Mouse (Mus musculus): Measurements from ENCODE around the gene Gm45062. TPM values are rescaled to one million over a fixed set of nuclear protein-coding genes. Genes with fewer than 3 reads are reported as not detected.
"Not testable (repeated sequence)": the region's sequence is repeated elsewhere in the genome, so short reads cannot be mapped to it uniquely, and the experiment has no call there.

Gm45062 gene
- polyA plus RNA-seq, 1 experiment from 2014 or later: 8.1 TPM

- no peaks in the 10 kb centered on the region for H3K27me3 ChIP-seq (replicated peaks)
- peak overlapping the region; percentile 92 for H3K9ac ChIP-seq
- 15% methylated on average over 3 of the region's 3 CpGs for WGBS
- H3K36me3 ChIP-seq: no peaks in the 10 kb centered on the region
- no peak for ATAC-seq (ENCODE audit: extremely low read depth, insufficient number of reproducible peaks, low FRiP score, low TSS enrichment)
- H3K4me1 ChIP-seq: peaks cover 35% of the 10 kb centered on the region
- no peaks in the 10 kb centered on the region for H3K9me3 ChIP-seq
- peak overlapping the region; percentile 70 for H3K4me2 ChIP-seq
- peak overlapping the region; percentile 83 for H3K4me3 ChIP-seq
- H3K27ac ChIP-seq (replicated peaks): no peak overlapping the region
Measured at GRCm38 (mm10) chr6:8511447-8511846, 252.2 kb downstream of the Gm45062 start.

- peak overlapping the region; percentile 83 for H3K4me3 ChIP-seq
- H3K36me3 ChIP-seq: no peaks in the 10 kb centered on the region
- H3K27ac ChIP-seq (replicated peaks): no peak overlapping the region
- no peaks in the 10 kb centered on the region for H3K9me3 ChIP-seq
- 29% methylated on average over 8 of the region's 8 CpGs for WGBS
- ATAC-seq (ENCODE audit: extremely low read depth, insufficient number of reproducible peaks, low FRiP score, low TSS enrichment): no peak
- no peaks in the 10 kb centered on the region for H3K27me3 ChIP-seq (replicated peaks)
- peak overlapping the region; percentile 70 for H3K4me2 ChIP-seq
- H3K4me1 ChIP-seq: peaks cover 35% of the 10 kb centered on the region
- peak overlapping the region; percentile 92 for H3K9ac ChIP-seq
Measured at GRCm38 (mm10) chr6:8512416-8512815, 253.2 kb downstream of the Gm45062 start.

- no peak overlapping the region for H3K4me2 ChIP-seq
- no peaks in the 10 kb centered on the region for H3K27me3 ChIP-seq (replicated peaks)
- no peak overlapping the region for H3K4me3 ChIP-seq
- 85% methylated on average over 3 of the region's 3 CpGs for WGBS
- no peaks in the 10 kb centered on the region for H3K9me3 ChIP-seq
- no peak overlapping the region for H3K9ac ChIP-seq
- no peak for ATAC-seq (ENCODE audit: extremely low read depth, insufficient number of reproducible peaks, low FRiP score, low TSS enrichment)
- H3K27ac ChIP-seq (replicated peaks): no peak overlapping the region
- no peaks in the 10 kb centered on the region for H3K36me3 ChIP-seq
- 0 out of 2 replicates have a peak, but pooled peaks cover 8% of the 10 kb centered on the region for H3K4me1 ChIP-seq
Measured at GRCm38 (mm10) chr6:8519687-8520086, 260.4 kb downstream of the Gm45062 start.

- ATAC-seq (ENCODE audit: extremely low read depth, insufficient number of reproducible peaks, low FRiP score, low TSS enrichment): no peak
- Histone ChIP-seq H3K4me1 (0 out of 2 replicates have a peak, but pooled peaks cover 3% of the 10 kb centered on the region), H3K4me2 (no peak overlapping the region), H3K4me3 (no peak overlapping the region), H3K9me3 (no peaks in the 10 kb centered on the region), H3K9ac (no peak overlapping the region), H3K36me3 (no peaks in the 10 kb centered on the region), H3K27ac (replicated peaks) (no peak overlapping the region), H3K27me3 (replicated peaks) (no peaks in the 10 kb centered on the region)
- WGBS: 88% methylated on average over 4 of the region's 4 CpGs
Measured at GRCm38 (mm10) chr6:8521231-8521630, 262.0 kb downstream of the Gm45062 start.

- H3K4me3 ChIP-seq: no peak overlapping the region
- no peaks in the 10 kb centered on the region for H3K27me3 ChIP-seq (replicated peaks)
- no peak overlapping the region for H3K27ac ChIP-seq (replicated peaks)
- H3K4me1 ChIP-seq: 0 out of 2 replicates have a peak, but pooled peaks cover under 1% of the 10 kb centered on the region
- WGBS: 85% methylated on average over 5 of the region's 5 CpGs
- H3K36me3 ChIP-seq: no peaks in the 10 kb centered on the region
- H3K4me2 ChIP-seq: no peak overlapping the region
- ATAC-seq (ENCODE audit: extremely low read depth, insufficient number of reproducible peaks, low FRiP score, low TSS enrichment): no peak
- no peak overlapping the region for H3K9ac ChIP-seq
- H3K9me3 ChIP-seq: no peaks in the 10 kb centered on the region
Measured at GRCm38 (mm10) chr6:8524717-8525116, 265.5 kb downstream of the Gm45062 start.

GRCm38 (mm10) chr6:8531104-8531894 is 272.0 kb downstream of the Gm45062 start:
- Histone ChIP-seq H3K4me2 (no peak overlapping the region), H3K4me3 (no peak overlapping the region), H3K9me3 (no peaks in the 10 kb centered on the region), H3K4me1 (peaks cover 8% of the 10 kb centered on the region; the same call in 1 of the 2 replicates), H3K36me3 (no peaks in the 10 kb centered on the region), H3K27me3 (replicated peaks) (no peaks in the 10 kb centered on the region), H3K9ac (no peak overlapping the region), H3K27ac (replicated peaks) (no peak overlapping the region)
- 43% methylated on average over 4 of the region's 4 CpGs for WGBS
- ATAC-seq (ENCODE audit: extremely low read depth, insufficient number of reproducible peaks, low FRiP score, low TSS enrichment): no peak

GRCm38 (mm10) chr6:8536944-8537343 is 277.7 kb downstream of the Gm45062 start:
- no peak overlapping the region for H3K4me3 ChIP-seq
- H3K27ac ChIP-seq (replicated peaks): no peak overlapping the region
- WGBS: 84% methylated on average over 2 of the region's 2 CpGs
- no peaks in the 10 kb centered on the region for H3K4me1 ChIP-seq
- H3K4me2 ChIP-seq: no peak overlapping the region
- H3K27me3 ChIP-seq (replicated peaks): no peaks in the 10 kb centered on the region
- no peak for ATAC-seq (ENCODE audit: extremely low read depth, insufficient number of reproducible peaks, low FRiP score, low TSS enrichment)
- H3K9me3 ChIP-seq: no peaks in the 10 kb centered on the region
- no peak overlapping the region for H3K9ac ChIP-seq
- no peaks in the 10 kb centered on the region for H3K36me3 ChIP-seq

- peaks cover 14% of the 10 kb centered on the region for H3K36me3 ChIP-seq
- not testable (repeated sequence) for H3K27me3 ChIP-seq (replicated peaks); H3K4me2 ChIP-seq; H3K9me3 ChIP-seq; ATAC-seq (ENCODE audit: extremely low read depth, insufficient number of reproducible peaks, low FRiP score, low TSS enrichment); H3K9ac ChIP-seq; H3K4me3 ChIP-seq; H3K27ac ChIP-seq (replicated peaks); H3K4me1 ChIP-seq
- WGBS: 78% methylated on average over 4 of the region's 4 CpGs
Measured at GRCm38 (mm10) chr6:8541531-8541930, 282.3 kb downstream of the Gm45062 start.

GRCm38 (mm10) chr6:8544822-8545221 is 285.6 kb downstream of the Gm45062 start:
- Histone ChIP-seq H3K4me3 (no peak overlapping the region), H3K27me3 (replicated peaks) (no peaks in the 10 kb centered on the region), H3K9me3 (no peaks in the 10 kb centered on the region), H3K27ac (replicated peaks) (no peak overlapping the region), H3K4me1 (no peaks in the 10 kb centered on the region), H3K9ac (no peak overlapping the region), H3K4me2 (no peak overlapping the region), H3K36me3 (peaks cover 22% of the 10 kb centered on the region)
- 84% methylated on average over 5 of the region's 5 CpGs for WGBS
- ATAC-seq (ENCODE audit: extremely low read depth, insufficient number of reproducible peaks, low FRiP score, low TSS enrichment): no peak

- no peak overlapping the region for H3K4me2 ChIP-seq
- H3K36me3 ChIP-seq: peaks cover 30% of the 10 kb centered on the region
- no peaks in the 10 kb centered on the region for H3K9me3 ChIP-seq
- no peak overlapping the region for H3K9ac ChIP-seq
- H3K4me1 ChIP-seq: no peaks in the 10 kb centered on the region
- ATAC-seq (ENCODE audit: extremely low read depth, insufficient number of reproducible peaks, low FRiP score, low TSS enrichment): no peak
- WGBS: 82% methylated on average over 7 of the region's 7 CpGs
- no peak overlapping the region for H3K27ac ChIP-seq (replicated peaks)
- no peak overlapping the region for H3K4me3 ChIP-seq
- H3K27me3 ChIP-seq (replicated peaks): no peaks in the 10 kb centered on the region
Measured at GRCm38 (mm10) chr6:8545780-8546179, 286.5 kb downstream of the Gm45062 start.

- Histone ChIP-seq H3K9me3 (no peaks in the 10 kb centered on the region), H3K36me3 (peaks cover 32% of the 10 kb centered on the region), H3K4me1 (no peaks in the 10 kb centered on the region)
Measured at GRCm38 (mm10) chr6:8551155-8551554, 291.9 kb downstream of the Gm45062 start.

More at GRCm38 (mm10) chr6:8551155-8551554, 291.9 kb downstream of the Gm45062 start:
- Histone ChIP-seq H3K4me2 (no peak overlapping the region), H3K27ac (replicated peaks) (no peak overlapping the region), H3K9ac (no peak overlapping the region), H3K27me3 (replicated peaks) (no peaks in the 10 kb centered on the region), H3K4me3 (no peak overlapping the region)
- WGBS: 91% methylated on average over 2 of the region's 2 CpGs
- ATAC-seq (ENCODE audit: extremely low read depth, insufficient number of reproducible peaks, low FRiP score, low TSS enrichment): no peak

All from heart, embryonic 13.5 days (tissue).